In the genomic region with DNA sequence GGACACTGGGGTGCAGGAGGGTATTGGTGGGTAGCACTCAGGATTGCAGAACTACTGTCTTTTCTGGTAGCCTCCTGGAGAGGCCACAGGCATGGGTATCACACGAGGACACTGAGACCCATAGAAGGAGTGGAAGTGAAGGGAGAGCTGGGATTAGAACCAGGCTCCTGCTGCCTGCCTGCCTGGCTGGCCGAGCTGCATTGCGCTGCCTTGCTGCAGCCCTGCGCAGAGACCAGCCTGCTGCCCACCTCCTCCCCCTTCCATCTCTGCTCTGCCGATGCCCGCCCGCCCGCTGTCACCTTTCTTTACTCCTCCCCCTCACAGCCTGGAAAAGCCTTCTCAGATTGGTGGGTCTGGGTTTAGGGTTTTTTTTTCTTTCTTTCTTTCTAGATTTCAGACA, we compare ENCODE assay signal across 16 mouse cellular contexts. TPM values are rescaled to one million over a fixed set of nuclear protein-coding genes. Genes with fewer than 3 reads are reported as not detected.
DNase-seq lines count a peak whose midpoint lies in the region; ATAC-seq lines count a peak whose summit lies in the region.
"Had no signal": no experiment of that assay in that cellular context is flagged by ENCODE, and none has a peak within 500 bp of the region (broad histone marks: within the 10 kb centered on the region; RNA-seq: fewer than 3 reads in every experiment).

No protein-coding gene starts in this region.

- H3K4me3 ChIP-seq in midbrain, embryonic 12.5 days, result peak overlapping the region; percentile 15; the same call in 1 of the 2 replicates
- H3K4me3 ChIP-seq in midbrain, embryonic 11.5 days (ENCODE audit: low read depth, low read length), result no peak overlapping the region
- H3K4me3 ChIP-seq in hindbrain, embryonic 15.5 days, result peak overlapping the region; percentile 95
- H3K4me3 ChIP-seq: heart, embryonic 13.5 days; megakaryocyte, embryonic 14.5 days had no signal

- H3K27ac ChIP-seq in midbrain, embryonic 12.5 days (replicated peaks), result no peak overlapping the region
- H3K27ac ChIP-seq in midbrain, embryonic 11.5 days (ENCODE audit: low read depth, low read length), result no peak overlapping the region
- peak overlapping the region; percentile 12; the same call in 1 of the 2 replicates for H3K27ac ChIP-seq in hindbrain, embryonic 15.5 days (replicated peaks)
- H3K27ac ChIP-seq: heart, embryonic 13.5 days; kidney, postnatal 0 days had no signal

- intact Hi-C loops in heart, postnatal 36 days (cut with DNase I), result no loop called here

- no peaks in the 10 kb centered on the region for H3K9me3 ChIP-seq in midbrain, embryonic 12.5 days
- H3K9me3 ChIP-seq in midbrain, embryonic 11.5 days (ENCODE audit: control insufficient read depth, low read length), result no peaks in the 10 kb centered on the region
- no peaks in the 10 kb centered on the region for H3K9me3 ChIP-seq in hindbrain, embryonic 15.5 days
- H3K9me3 ChIP-seq: heart, embryonic 13.5 days had no signal

- DNase-seq in midbrain, embryonic 11.5 days (ENCODE audit: low spot score, missing footprints), result no peak
- peak; percentile 67 to 70 for DNase-seq in cerebellum, postnatal 14 days
- no peak for DNase-seq in heart, postnatal 36 days
- DNase-seq in frontal cortex, postnatal 10 days (ENCODE audit: low spot score in 2 of 2), result no peak
- DNase-seq in retina, postnatal 1 day, result no peak
- DNase-seq: gastrocnemius, postnatal 14 days; lung, adult 2 months; thymus, postnatal 36 days had no signal

- no peak for ATAC-seq in midbrain, embryonic 12.5 days (ENCODE audit: low FRiP score, low read depth)
- ATAC-seq in midbrain, embryonic 11.5 days (ENCODE audit: low FRiP score), result no peak
- ATAC-seq in hindbrain, embryonic 15.5 days (ENCODE audit: low FRiP score, low read depth), result no peak
- ATAC-seq: inflammation-experienced regulatory T-cells, adult 6 months had no signal

- H3K4me2 ChIP-seq in midbrain, embryonic 12.5 days (replicated peaks), result peak overlapping the region; percentile 90
- H3K4me2 ChIP-seq in midbrain, embryonic 11.5 days, result no peak overlapping the region
- peak overlapping the region; percentile 84 for H3K4me2 ChIP-seq in hindbrain, embryonic 15.5 days
- H3K4me2 ChIP-seq: heart, embryonic 13.5 days had no signal

- 49% methylated on average over 8 of the region's 8 CpGs for WGBS in midbrain, embryonic 12.5 days
- WGBS in midbrain, embryonic 11.5 days, result 56% methylated on average over 8 of the region's 8 CpGs
- WGBS in hindbrain, embryonic 15.5 days, result 23% methylated on average over 8 of the region's 8 CpGs

- peaks cover 51% of the 10 kb centered on the region for H3K27me3 ChIP-seq in midbrain, embryonic 12.5 days
- H3K27me3 ChIP-seq in midbrain, embryonic 11.5 days (ENCODE audit: control insufficient read depth, insufficient read depth, low read length), result peaks cover 40% of the 10 kb centered on the region
- 0 out of 2 replicates have a peak, but pooled peaks cover under 1% of the 10 kb centered on the region for H3K27me3 ChIP-seq in hindbrain, embryonic 15.5 days
- H3K27me3 ChIP-seq: CH12.LX had no signal

- no peak overlapping the region for H3K9ac ChIP-seq in midbrain, embryonic 12.5 days (replicated peaks)
- H3K9ac ChIP-seq in midbrain, embryonic 11.5 days (ENCODE audit: low read length), result no peak overlapping the region
- H3K9ac ChIP-seq in hindbrain, embryonic 15.5 days, result peak overlapping the region; percentile 39
- H3K9ac ChIP-seq: heart, embryonic 13.5 days had no signal

- H3K4me1 ChIP-seq in midbrain, embryonic 12.5 days, result peaks cover 26% of the 10 kb centered on the region
- H3K4me1 ChIP-seq in midbrain, embryonic 11.5 days (ENCODE audit: control insufficient read depth, insufficient read depth, low read length), result peaks cover 4% of the 10 kb centered on the region; the same call in 1 of the 2 replicates
- H3K4me1 ChIP-seq in hindbrain, embryonic 15.5 days (replicated peaks), result peaks cover 69% of the 10 kb centered on the region

- H3K36me3 ChIP-seq in midbrain, embryonic 12.5 days, result no peaks in the 10 kb centered on the region
- no peaks in the 10 kb centered on the region for H3K36me3 ChIP-seq in midbrain, embryonic 11.5 days (ENCODE audit: control insufficient read depth, insufficient read depth, low read length)
- no peaks in the 10 kb centered on the region for H3K36me3 ChIP-seq in hindbrain, embryonic 15.5 days
- H3K36me3 ChIP-seq: heart, embryonic 13.5 days had no signal

RNA-seq across cellular contexts. Expression of a gene that starts 4.0 kb away (rescaled TPM):
- polyA plus RNA-seq in midbrain, embryonic 12.5 days (2016; fragmentation: Nextera tagmentation; extraction: Ambion mirVana), result 7.1 and 9.5 TPM in 2 replicates
- polyA plus RNA-seq in midbrain, embryonic 11.5 days (2014; fragmentation: Nextera tagmentation; extraction: Ambion mirVana), result 1.4 and 1.8 TPM in 2 replicates
- 19.2 and 23.9 TPM in 2 replicates for polyA plus RNA-seq in hindbrain, embryonic 15.5 days (2015; fragmentation: Nextera tagmentation; extraction: Ambion mirVana)
- total RNA-seq in heart, postnatal 36 days (2021), result under 1 TPM; 0.14 to 0.17 TPM

RNA-seq across cellular contexts. Expression of a gene that starts 24.1 kb away (rescaled TPM):
- polyA plus RNA-seq in midbrain, embryonic 12.5 days (2016; fragmentation: Nextera tagmentation; extraction: Ambion mirVana), result not detected in 2 replicates
- polyA plus RNA-seq in midbrain, embryonic 11.5 days (2014; fragmentation: Nextera tagmentation; extraction: Ambion mirVana), result 0.11 TPM in 1 of 2 replicates, not detected in the other
- 0.08 and 0.25 TPM in 2 replicates for polyA plus RNA-seq in hindbrain, embryonic 15.5 days (2015; fragmentation: Nextera tagmentation; extraction: Ambion mirVana)
- total RNA-seq in heart, postnatal 36 days (2021), result not detected
- total RNA-seq: CH12.LX; layer of hippocampus, postnatal 14 days had no signal
- polyA plus RNA-seq: inflammation-experienced regulatory T-cells, adult 6 months; kidney, postnatal 0 days had no signal

Comparison
In these comparisons a context has a peak if more than half of its experiments do, and no peak if none do; other contexts are left out.
1. DNase-seq: peak in cerebellum, postnatal 14 days (2 of 2); none in midbrain, embryonic 11.5 days (single experiment), heart, postnatal 36 days (0 of 2), frontal cortex, postnatal 10 days (0 of 2) and retina, postnatal 1 day (single experiment).